Mouse (Mus musculus) forebrain, embryonic 11.5 days (tissue): ENCODE results near the gene App. TPM values are rescaled to one million over a fixed set of nuclear protein-coding genes. Genes with fewer than 3 reads are reported as not detected.

Source experiments
- ATAC-seq: fragments of 200-750 bp; cut with Nextera tagmentation; replicated peaks from 2 replicates; pipeline ENCODE4 v1.8.0; 2017; ENCODE audit warnings: moderate TSS enrichment; ENCODE audit not compliant: low FRiP score
- DNase-seq: peaks from one replicate; pipeline ENCODE4 v3.0.0-alpha.2; 2017; ENCODE audit warnings: low spot score
- H3K27ac ChIP-seq: fragments of 300-500 bp; sonication (generic); 2 replicates; pipeline ENCODE4 v1.5.1; 2014; ENCODE audit warnings: low read depth, low read length
- H3K27me3 ChIP-seq: fragments of 300-500 bp; sonication (generic); 2 replicates; pipeline ENCODE4 v1.6.1; 2014; ENCODE audit warnings: mild to moderate bottlenecking, low read length, mixed read lengths; ENCODE audit not compliant: control insufficient read depth, insufficient read depth
- H3K36me3 ChIP-seq: fragments of 300-500 bp; sonication (generic); 2 replicates; pipeline ENCODE4 v1.6.1; 2014; ENCODE audit warnings: mild to moderate bottlenecking, low read length, moderate library complexity, mixed read lengths; ENCODE audit not compliant: control insufficient read depth, insufficient read depth
- H3K4me1 ChIP-seq: fragments of 300-500 bp; sonication (generic); replicated peaks from 2 replicates; pipeline ENCODE4 v1.6.1; 2014; ENCODE audit warnings: low read length, mixed read lengths; ENCODE audit not compliant: control insufficient read depth, insufficient read depth
- H3K4me2 ChIP-seq: fragments of 300-500 bp; sonication (generic); 2 replicates; pipeline ENCODE4 v1.6.1; 2014; ENCODE audit warnings: low read depth, mild to moderate bottlenecking, low read length, moderate library complexity, mixed read lengths; ENCODE audit not compliant: severe bottlenecking
- H3K4me3 ChIP-seq: fragments of 300-500 bp; sonication (generic); 2 replicates; pipeline ENCODE4 v1.5.1; 2014; ENCODE audit warnings: low read depth, low read length
- H3K9ac ChIP-seq: fragments of 300-500 bp; sonication (generic); 2 replicates; pipeline ENCODE4 v1.6.1; 2014; ENCODE audit warnings: low read length
- H3K9me3 ChIP-seq: fragments of 300-500 bp; sonication (generic); 2 replicates; pipeline ENCODE4 v1.6.1; 2016; ENCODE audit warnings: low read length, mixed read lengths; ENCODE audit not compliant: control insufficient read depth
- WGBS: fragments of 180-500 bp; shearing (Covaris S2); extraction: QIAGEN DNeasy Blood & Tissue Kit; methylation state at CpG from one replicate; pipeline ENCODE4 v1.1.7; 2014; 5-methylcytosine and 5-hydroxymethylcytosine counted together
- polyA plus RNA-seq: library from polyadenylated mRNA; unstranded; fragments of >200 nt; fragmentation: Nextera tagmentation; extraction: Ambion mirVana; gene quantifications from 2 replicates; pipeline ENCODE4 v1.2.1, GENCODE M21; 2014

The App gene
- polyA plus RNA-seq, 1 experiment from 2014 or later = 134 TPM

DNA sequence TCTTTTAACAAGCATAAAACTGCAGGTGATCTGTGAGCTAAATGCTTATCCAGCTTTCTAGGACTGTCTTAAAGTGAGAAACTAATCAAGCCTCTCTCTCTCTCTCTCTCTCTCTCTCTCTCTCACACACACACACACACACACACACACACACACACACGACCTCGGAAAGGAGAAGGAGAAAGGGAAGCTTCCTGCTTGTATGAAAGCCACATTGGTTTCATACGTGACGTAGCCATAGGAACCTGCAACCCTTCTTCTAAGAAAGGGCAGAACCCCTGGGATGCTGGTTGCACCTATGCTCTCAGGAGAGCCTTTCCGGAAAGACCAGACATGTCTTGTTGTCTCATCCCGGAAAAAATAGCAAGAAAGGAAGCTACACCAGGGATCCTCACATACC, 108.8 kb downstream of the App start:
- H3K36me3 ChIP-seq = no peaks in the 10 kb centered on the region; the same call in 1 of the 2 replicates
- no peak for DNase-seq
- no peak overlapping the region for H3K9ac ChIP-seq
- no peaks in the 10 kb centered on the region for H3K4me1 ChIP-seq
- WGBS = 92% methylated on average over 4 of the region's 6 CpGs
- no peak overlapping the region for H3K27ac ChIP-seq
- no peaks in the 10 kb centered on the region for H3K27me3 ChIP-seq
- H3K9me3 ChIP-seq = no peaks in the 10 kb centered on the region; the same call in 1 of the 2 replicates
- no peak for ATAC-seq
- H3K4me2 ChIP-seq = no peak overlapping the region
- H3K4me3 ChIP-seq = no peak overlapping the region

DNA sequence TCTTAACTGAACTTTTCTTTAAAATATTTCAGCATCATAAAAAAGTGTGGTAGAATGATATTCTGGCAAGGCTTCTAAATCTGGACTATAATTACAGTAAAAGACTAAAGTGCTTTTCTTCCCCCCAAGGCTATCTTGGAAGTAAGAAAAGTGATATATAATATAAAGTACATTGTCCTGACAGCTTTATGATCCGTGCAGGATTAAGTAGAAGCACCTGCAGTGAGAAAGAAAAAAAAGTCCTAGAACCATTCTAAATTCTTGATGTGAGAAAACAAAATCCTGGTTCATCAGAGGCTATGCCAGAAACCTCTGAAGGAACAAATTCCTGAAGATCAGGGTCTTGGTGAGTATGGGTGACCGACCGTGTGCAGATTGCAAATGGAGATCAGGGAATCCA, 110.8 kb downstream of the App start:
- no peaks in the 10 kb centered on the region; the same call in 1 of the 2 replicates for H3K36me3 ChIP-seq
- no peaks in the 10 kb centered on the region; the same call in 1 of the 2 replicates for H3K9me3 ChIP-seq
- H3K27me3 ChIP-seq = no peaks in the 10 kb centered on the region
- no peak for DNase-seq
- no peak overlapping the region for H3K27ac ChIP-seq
- WGBS = 92% methylated on average over 3 of the region's 3 CpGs
- H3K4me3 ChIP-seq = no peak overlapping the region
- H3K4me1 ChIP-seq = no peaks in the 10 kb centered on the region; the same call in 1 of the 2 replicates
- no peak overlapping the region for H3K4me2 ChIP-seq
- no peak for ATAC-seq
- H3K9ac ChIP-seq = no peak overlapping the region

DNA sequence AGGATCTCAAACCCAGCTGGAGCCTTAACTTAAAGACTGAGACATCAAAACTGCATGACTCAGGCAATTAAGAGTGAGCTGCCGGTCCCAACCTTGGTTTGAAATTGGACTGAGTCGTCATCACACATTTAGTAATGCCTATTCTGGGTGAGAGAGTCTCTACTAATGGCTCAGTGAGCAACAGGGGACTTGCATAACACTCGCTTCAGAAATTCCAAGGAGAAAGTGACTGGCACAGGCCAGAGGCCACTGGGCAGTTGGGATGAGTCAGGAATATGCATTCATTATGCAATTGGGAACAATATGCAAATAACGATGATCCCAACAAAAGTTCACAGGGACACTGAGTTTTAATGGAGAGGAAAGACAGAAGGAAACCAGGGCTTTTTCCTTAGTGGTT, 111.8 kb downstream of the App start:
- H3K36me3 ChIP-seq = no peaks in the 10 kb centered on the region; the same call in 1 of the 2 replicates
- WGBS = 88% methylated on average over 4 of the region's 4 CpGs
- H3K4me2 ChIP-seq = no peak overlapping the region
- no peaks in the 10 kb centered on the region; the same call in 1 of the 2 replicates for H3K4me1 ChIP-seq
- no peaks in the 10 kb centered on the region for H3K27me3 ChIP-seq
- no peaks in the 10 kb centered on the region; the same call in 1 of the 2 replicates for H3K9me3 ChIP-seq
- no peak for ATAC-seq
- H3K4me3 ChIP-seq = no peak overlapping the region
- H3K27ac ChIP-seq = no peak overlapping the region
- DNase-seq = no peak
- no peak overlapping the region for H3K9ac ChIP-seq

GRCm38 (mm10) chr16:85058138-85058537, 115.4 kb downstream of the App start:
- ATAC-seq (no peak), DNase-seq (no peak)
- H3K4me3 ChIP-seq = no peak overlapping the region
- no peak overlapping the region for H3K27ac ChIP-seq
- H3K27me3 ChIP-seq = no peaks in the 10 kb centered on the region
- no peaks in the 10 kb centered on the region; the same call in 1 of the 2 replicates for H3K36me3 ChIP-seq
- H3K9me3 ChIP-seq = no peaks in the 10 kb centered on the region; the same call in 1 of the 2 replicates
- 92% methylated on average over 5 of the region's 5 CpGs for WGBS
- H3K9ac ChIP-seq = no peak overlapping the region
- no peak overlapping the region for H3K4me2 ChIP-seq
- H3K4me1 ChIP-seq = no peaks in the 10 kb centered on the region; the same call in 1 of the 2 replicates

- H3K4me3 ChIP-seq = no peak overlapping the region
- ATAC-seq = no peak
- no peak overlapping the region for H3K9ac ChIP-seq
- H3K27ac ChIP-seq = no peak overlapping the region
- no peaks in the 10 kb centered on the region; the same call in 1 of the 2 replicates for H3K9me3 ChIP-seq
- no peaks in the 10 kb centered on the region; the same call in 1 of the 2 replicates for H3K4me1 ChIP-seq
- 95% methylated on average over 10 of the region's 10 CpGs for whole genome bisulfite sequencing
- no peaks in the 10 kb centered on the region; the same call in 1 of the 2 replicates for H3K36me3 ChIP-seq
- no peak overlapping the region for H3K4me2 ChIP-seq
- no peaks in the 10 kb centered on the region for H3K27me3 ChIP-seq
- DNase-seq = no peak
These were observed 117.4 kb downstream of the App start for GRCm38 (mm10) chr16:85056212-85056611.

DNA sequence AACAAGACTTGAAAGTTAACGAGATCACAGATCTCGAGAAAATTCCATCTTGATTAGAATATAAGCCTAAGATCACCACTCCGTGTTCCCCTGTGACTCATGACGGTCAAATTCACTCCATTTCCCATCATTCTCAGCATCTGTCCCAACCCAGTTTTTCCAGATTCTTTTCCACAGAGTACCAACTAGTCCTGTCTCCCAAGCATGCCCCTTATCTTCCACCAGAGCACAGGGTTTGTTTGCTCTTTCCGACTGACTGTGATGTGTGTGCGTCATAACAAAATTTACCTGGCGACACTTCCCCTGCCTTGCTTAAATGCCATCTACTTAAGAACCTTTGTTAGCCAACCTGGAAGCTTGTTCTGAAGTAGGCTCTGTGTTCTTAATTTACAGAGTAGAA, 119.6 kb downstream of the App start:
- no peaks in the 10 kb centered on the region; the same call in 1 of the 2 replicates for H3K36me3 ChIP-seq

GRCm38 (mm10) chr16:85047310-85047709, 126.3 kb downstream of the App start:
- no peaks in the 10 kb centered on the region for H3K9me3 ChIP-seq
- no peak overlapping the region for H3K4me3 ChIP-seq
- no peak overlapping the region for H3K27ac ChIP-seq
- H3K9ac ChIP-seq = no peak overlapping the region
- no peak for DNase-seq
- H3K36me3 ChIP-seq = no peaks in the 10 kb centered on the region
- H3K4me1 ChIP-seq = no peaks in the 10 kb centered on the region
- H3K4me2 ChIP-seq = no peak overlapping the region
- WGBS = 76% methylated on average over 6 of the region's 6 CpGs
- no peaks in the 10 kb centered on the region for H3K27me3 ChIP-seq
- ATAC-seq = no peak

More for the DNA sequence above, 119.6 kb downstream of the App start:
- H3K9ac ChIP-seq = no peak overlapping the region
- H3K4me3 ChIP-seq = no peak overlapping the region
- no peaks in the 10 kb centered on the region for H3K27me3 ChIP-seq
- WGBS = 91% methylated on average over 7 of the region's 7 CpGs
- no peaks in the 10 kb centered on the region for H3K9me3 ChIP-seq
- no peaks in the 10 kb centered on the region; the same call in 1 of the 2 replicates for H3K4me1 ChIP-seq
- no peak overlapping the region for H3K27ac ChIP-seq
- no peak overlapping the region for H3K4me2 ChIP-seq
- DNase-seq (no peak), ATAC-seq (no peak)

DNA sequence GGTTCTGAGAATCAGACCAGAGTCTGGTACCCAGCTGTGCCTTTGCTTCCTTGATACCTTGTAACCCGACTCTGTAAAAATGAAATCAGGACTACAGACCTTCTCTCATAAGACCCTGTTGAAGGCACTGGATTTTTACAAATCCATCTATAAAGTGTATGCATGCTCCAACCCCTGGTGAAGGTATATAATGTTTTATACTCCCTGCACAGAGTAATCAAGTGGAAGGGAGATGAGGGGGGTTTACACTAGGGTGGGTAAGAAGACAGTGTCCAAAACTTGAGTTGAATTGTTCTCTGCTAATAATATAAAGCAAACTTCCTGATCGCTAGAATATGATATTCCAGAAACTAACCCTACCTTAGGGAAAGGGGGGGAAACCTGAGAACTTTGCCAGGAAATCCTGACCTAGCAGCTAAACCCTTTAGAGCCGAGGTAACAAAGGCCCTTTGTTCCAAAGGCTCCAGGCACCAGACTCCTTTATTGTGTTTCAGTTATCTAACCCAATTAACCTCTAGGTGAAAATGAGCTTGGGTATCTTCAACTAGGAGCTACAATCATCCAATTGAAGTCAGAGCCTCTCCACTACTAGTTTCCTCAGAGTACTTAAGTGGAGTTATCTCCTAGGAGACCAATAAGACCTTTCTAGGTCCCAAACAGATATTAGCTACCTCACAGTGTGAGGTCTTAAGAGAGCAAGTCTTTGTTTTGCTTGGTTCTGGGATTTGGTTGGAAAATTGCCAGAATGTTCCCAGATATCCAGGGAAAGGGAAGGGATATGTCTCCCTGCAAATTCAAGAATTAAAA, 132.2 kb downstream of the App start:
- no peak overlapping the region for H3K27ac ChIP-seq
- H3K9me3 ChIP-seq = no peaks in the 10 kb centered on the region
- no peak overlapping the region for H3K9ac ChIP-seq
- peak; percentile 53 for ATAC-seq
- no peak overlapping the region for H3K4me2 ChIP-seq
- H3K4me1 ChIP-seq = peaks cover 2% of the 10 kb centered on the region; the same call in 1 of the 2 replicates
- H3K36me3 ChIP-seq = no peaks in the 10 kb centered on the region
- no peaks in the 10 kb centered on the region for H3K27me3 ChIP-seq
- H3K4me3 ChIP-seq = no peak overlapping the region
- 26% methylated on average over 3 of the region's 3 CpGs for WGBS
- no peak for DNase-seq
